In genomic region chr14:35625749-35626148, GRCm38 (mm10) we compare ENCODE assay signal across 22 mouse cellular contexts.
DNase-seq lines count a peak whose midpoint lies in the region; ATAC-seq and TF ChIP-seq lines count a peak whose summit lies in the region.
"Had no signal": no experiment of that assay in that cellular context is flagged by ENCODE, and none has a peak within 500 bp of the region (broad histone marks: within the 10 kb centered on the region; RNA-seq: fewer than 3 reads in every experiment).

No protein-coding gene starts in this region.

- intact Hi-C loops in heart, adult 2 months (cut with DNase I): no loop called here
- intact Hi-C loops in heart, postnatal 36 days (cut with DNase I): loop anchor here (5.0 kb wide), 1 partner anchor 813 kb away; no protein-coding TSS in a partner anchor

- dilution Hi-C loops in CH12.LX (cut with MboI; ENCODE audit: extremely low pct_ligation_motif_present, extremely low pct_unique_long_range_greater_than_20kb, low sequenced_read_pairs): no loop called here

- H3K9me3 ChIP-seq in liver, postnatal 0 days (ENCODE audit: low read length): no peaks in the 10 kb centered on the region
- H3K9me3 ChIP-seq in liver, embryonic 12.5 days (replicated peaks): 0 out of 2 replicates have a peak, but pooled peaks cover 4% of the 10 kb centered on the region
- peaks cover 36% of the 10 kb centered on the region for H3K9me3 ChIP-seq in CH12.LX (replicated peaks; ENCODE audit: low read length)
- no peaks in the 10 kb centered on the region for H3K9me3 ChIP-seq in stomach, postnatal 0 days (ENCODE audit: control insufficient read depth, low read length)
- H3K9me3 ChIP-seq: intestine, embryonic 15.5 days; limb, embryonic 15.5 days had no signal

- WGBS in heart, adult 2 months: 82% methylated on average over 5 of the region's 5 CpGs
- WGBS in liver, postnatal 0 days (ENCODE audit: insufficient replicate concordance): 75% methylated on average over 5 of the region's 5 CpGs
- WGBS in liver, embryonic 12.5 days (ENCODE audit: insufficient replicate concordance): 72% methylated on average over 5 of the region's 5 CpGs
- WGBS in stomach, postnatal 0 days: 94% methylated on average over 5 of the region's 5 CpGs

- H3K36me3 ChIP-seq in heart, adult 2 months (ENCODE audit: control insufficient read depth, insufficient read depth, low read length): no peaks in the 10 kb centered on the region
- no peaks in the 10 kb centered on the region for H3K36me3 ChIP-seq in liver, postnatal 0 days (replicated peaks; ENCODE audit: insufficient read depth, low read length)
- no peaks in the 10 kb centered on the region for H3K36me3 ChIP-seq in liver, embryonic 12.5 days
- no peaks in the 10 kb centered on the region for H3K36me3 ChIP-seq in CH12.LX (replicated peaks in 1 of 2; ENCODE audit: control insufficient read depth in 1 of 2, insufficient read depth in 1 of 2, low read length in 1 of 2)
- H3K36me3 ChIP-seq in stomach, postnatal 0 days (ENCODE audit: control insufficient read depth, insufficient read depth, low read length): no peaks in the 10 kb centered on the region
- H3K36me3 ChIP-seq: forebrain, embryonic 10.5 days; heart, embryonic 13.5 days; hindbrain, embryonic 15.5 days; intestine, embryonic 15.5 days; limb, embryonic 15.5 days; neural tube, embryonic 12.5 days had no signal

- no peak overlapping the region for H3K4me2 ChIP-seq in liver, postnatal 0 days (ENCODE audit: low read depth, low read length)
- no peak overlapping the region for H3K4me2 ChIP-seq in liver, embryonic 12.5 days
- no peak overlapping the region for H3K4me2 ChIP-seq in CH12.LX (ENCODE audit: insufficient read depth, low read depth, poor library complexity, severe bottlenecking)
- no peak overlapping the region for H3K4me2 ChIP-seq in stomach, postnatal 0 days (replicated peaks; ENCODE audit: low read depth)
- H3K4me2 ChIP-seq: heart, embryonic 13.5 days; hindbrain, embryonic 15.5 days; intestine, embryonic 15.5 days; limb, embryonic 15.5 days; midbrain, embryonic 11.5 days; neural tube, embryonic 12.5 days had no signal

- in situ Hi-C loops in CH12.LX (cut with MboI; ENCODE audit: low pct_ligation_motif_present, low pct_unique_long_range_greater_than_20kb, low sequenced_read_pairs): no loop called here

- H3K79me2 ChIP-seq in heart, adult 2 months (replicated peaks; ENCODE audit: control insufficient read depth, insufficient read depth, low read length): no peaks in the 10 kb centered on the region
- H3K79me2 ChIP-seq in CH12.LX (replicated peaks; ENCODE audit: control insufficient read depth, extremely low read depth, insufficient read depth, poor library complexity, severe bottlenecking): no peaks in the 10 kb centered on the region

- H3K4me1 ChIP-seq in heart, adult 2 months (ENCODE audit: control insufficient read depth, insufficient read depth, low read length): no peaks in the 10 kb centered on the region
- no peaks in the 10 kb centered on the region for H3K4me1 ChIP-seq in liver, postnatal 0 days (ENCODE audit: insufficient read depth)
- H3K4me1 ChIP-seq in liver, embryonic 12.5 days: no peaks in the 10 kb centered on the region
- H3K4me1 ChIP-seq in CH12.LX (ENCODE audit: control insufficient read depth in 1 of 2, insufficient read depth in 2 of 2): no peaks in the 10 kb centered on the region
- no peaks in the 10 kb centered on the region for H3K4me1 ChIP-seq in stomach, postnatal 0 days (replicated peaks; ENCODE audit: control insufficient read depth, insufficient read depth)
- H3K4me1 ChIP-seq: forebrain, embryonic 10.5 days; heart, embryonic 13.5 days; hindbrain, embryonic 15.5 days; intestine, embryonic 15.5 days; limb, embryonic 15.5 days; neural tube, embryonic 12.5 days had no signal

- TF ChIP-seq CTCF in heart, adult 2 months (IDR thresholded peaks at IDR 0.05): peak; percentile 46
- TF ChIP-seq CTCF in liver, postnatal 0 days (IDR thresholded peaks at IDR 0.05; ENCODE audit: low read depth): peak; percentile 35
- peak in 1 of 2 experiments; percentile 20; a peak in 1 of 4 replicates for TF ChIP-seq CTCF in CH12.LX (conservative IDR thresholded peaks at IDR 0.05 in 1 of 2, IDR thresholded peaks at IDR 0.05 in 1 of 2; ENCODE audit: low read depth in 2 of 2, low read length in 2 of 2)
- TF ChIP-seq CTCF in stomach, postnatal 0 days (IDR thresholded peaks at IDR 0.05; ENCODE audit: low read depth): peak; percentile 33

- H3K27ac ChIP-seq in heart, adult 2 months: no peak overlapping the region
- no peak overlapping the region for H3K27ac ChIP-seq in liver, postnatal 0 days (ENCODE audit: low read depth)
- no peak overlapping the region for H3K27ac ChIP-seq in liver, embryonic 12.5 days
- no peak overlapping the region for H3K27ac ChIP-seq in CH12.LX (ENCODE audit: insufficient read depth, low read depth)
- H3K27ac ChIP-seq in stomach, postnatal 0 days (replicated peaks): no peak overlapping the region
- H3K27ac ChIP-seq: forebrain, embryonic 10.5 days; heart, embryonic 13.5 days; hindbrain, embryonic 15.5 days; intestine, embryonic 15.5 days; limb, embryonic 15.5 days; neural tube, embryonic 12.5 days had no signal

- TF ChIP-seq EP300 in heart, adult 2 months (IDR thresholded peaks at IDR 0.05; ENCODE audit: insufficient read depth, low read depth, low read length): no peak
- no peak for TF ChIP-seq EP300 in liver, postnatal 0 days (IDR thresholded peaks at IDR 0.05; ENCODE audit: low read depth)
- no peak for TF ChIP-seq EP300 in CH12.LX (IDR thresholded peaks at IDR 0.05; ENCODE audit: low read length)
- no peak for TF ChIP-seq EP300 in stomach, postnatal 0 days (optimal IDR thresholded peaks at IDR 0.05)

- no peak; the same call in 1 of the 2 replicates for TF ChIP-seq RAD21 in CH12.LX (IDR thresholded peaks at IDR 0.05; ENCODE audit: low read depth, low read length)

- no peak for TF ChIP-seq POLR2A in heart, adult 2 months (IDR thresholded peaks at IDR 0.05; ENCODE audit: insufficient read depth, low read depth, low read length)
- TF ChIP-seq POLR2A in CH12.LX (IDR thresholded peaks at IDR 0.05; ENCODE audit: low read depth, low read length): no peak

- H3K4me3 ChIP-seq in heart, adult 2 months: no peak overlapping the region
- no peak overlapping the region for H3K4me3 ChIP-seq in liver, postnatal 0 days (ENCODE audit: low read depth, low read length)
- H3K4me3 ChIP-seq in liver, embryonic 12.5 days: no peak overlapping the region
- no peak overlapping the region for H3K4me3 ChIP-seq in CH12.LX (replicated peaks in 1 of 3; ENCODE audit: low read depth in 2 of 3, low read length in 2 of 3, poor library complexity in 1 of 3)
- H3K4me3 ChIP-seq in stomach, postnatal 0 days (ENCODE audit: low read depth, low read length): no peak overlapping the region
- H3K4me3 ChIP-seq: forebrain, embryonic 10.5 days; heart, embryonic 13.5 days; hindbrain, embryonic 15.5 days; intestine, embryonic 15.5 days; limb, embryonic 15.5 days; neural tube, embryonic 12.5 days had no signal

- ATAC-seq in liver, postnatal 0 days: no peak
- no peak for ATAC-seq in liver, embryonic 12.5 days
- no peak for ATAC-seq in stomach, postnatal 0 days (ENCODE audit: low FRiP score, low TSS enrichment)
- ATAC-seq: intestine, embryonic 15.5 days; Patski had no signal

- H3K9ac ChIP-seq in heart, adult 2 months (ENCODE audit: low read depth, low read length): no peak overlapping the region
- H3K9ac ChIP-seq in liver, postnatal 0 days (replicated peaks): no peak overlapping the region
- H3K9ac ChIP-seq in liver, embryonic 12.5 days: no peak overlapping the region
- no peak overlapping the region for H3K9ac ChIP-seq in CH12.LX (ENCODE audit: insufficient read depth, low read depth)
- H3K9ac ChIP-seq in stomach, postnatal 0 days (ENCODE audit: low read length): no peak overlapping the region
- H3K9ac ChIP-seq: heart, embryonic 13.5 days; hindbrain, embryonic 15.5 days; intestine, embryonic 15.5 days; limb, embryonic 15.5 days; neural tube, embryonic 12.5 days had no signal

- DNase-seq in heart, adult 2 months: no peak
- DNase-seq in heart, postnatal 36 days: no peak
- no peak for DNase-seq in liver, postnatal 0 days
- peak; percentile 1 for DNase-seq in CH12.LX (ENCODE audit: extremely low read depth)
- DNase-seq in stomach, postnatal 0 days (ENCODE audit: low spot score): no peak
- DNase-seq in T-cell, adult 2 months (ENCODE audit: low spot score): no peak
- DNase-seq: adrenal gland, postnatal 25 days; B cell, adult 2 months; cerebellum, adult 2 months; heart, adult 11 months; heart, postnatal 4 days; layer of hippocampus, postnatal 36 days; right cerebral cortex, adult 18-20 months had no signal

- no peaks in the 10 kb centered on the region for H3K27me3 ChIP-seq in heart, adult 2 months (ENCODE audit: control insufficient read depth, insufficient read depth, low read length)
- no peaks in the 10 kb centered on the region for H3K27me3 ChIP-seq in liver, postnatal 0 days (ENCODE audit: insufficient read depth, low read length)
- H3K27me3 ChIP-seq in liver, embryonic 12.5 days (replicated peaks): no peaks in the 10 kb centered on the region
- no peaks in the 10 kb centered on the region for H3K27me3 ChIP-seq in CH12.LX (replicated peaks)
- no peaks in the 10 kb centered on the region for H3K27me3 ChIP-seq in stomach, postnatal 0 days (ENCODE audit: control insufficient read depth, insufficient read depth, low read length)
- H3K27me3 ChIP-seq: heart, embryonic 13.5 days; hindbrain, embryonic 15.5 days; intestine, embryonic 15.5 days; limb, embryonic 15.5 days; neural tube, embryonic 12.5 days; Patski had no signal

TF ChIP-seq in CH12.LX, 34 proteins besides CTCF, POLR2A, EP300 and RAD21:
- TF ChIP-seq KAT2A (IDR thresholded peaks at IDR 0.05; ENCODE audit: insufficient replicate concordance, low read length) (no peak), HCFC1 (IDR thresholded peaks at IDR 0.05; ENCODE audit: low read depth, low read length) (no peak), ZMIZ1 (IDR thresholded peaks at IDR 0.05; ENCODE audit: low read depth, low read length) (no peak), SIN3A (IDR thresholded peaks at IDR 0.05; ENCODE audit: low read length) (no peak), SMC3 (IDR thresholded peaks at IDR 0.05; ENCODE audit: low read depth, low read length) (no peak), ZNF384 (IDR thresholded peaks at IDR 0.05; ENCODE audit: low read depth, low read length) (no peak), NRF1 (IDR thresholded peaks at IDR 0.05; ENCODE audit: low read depth, low read length) (no peak), TBP (conservative IDR thresholded peaks at IDR 0.05; ENCODE audit: low read depth, low read length) (no peak), RCOR1 (conservative IDR thresholded peaks at IDR 0.05; ENCODE audit: low read depth, low read length) (no peak)
